Mouse (Mus musculus): ENCODE measurements around the gene Evx2. TPM values are rescaled to one million over a fixed set of nuclear protein-coding genes. Genes with fewer than 3 reads are reported as not detected.

The Evx2 gene
- total RNA-seq, 1 experiment from 2014 or later: not detected

DNA sequence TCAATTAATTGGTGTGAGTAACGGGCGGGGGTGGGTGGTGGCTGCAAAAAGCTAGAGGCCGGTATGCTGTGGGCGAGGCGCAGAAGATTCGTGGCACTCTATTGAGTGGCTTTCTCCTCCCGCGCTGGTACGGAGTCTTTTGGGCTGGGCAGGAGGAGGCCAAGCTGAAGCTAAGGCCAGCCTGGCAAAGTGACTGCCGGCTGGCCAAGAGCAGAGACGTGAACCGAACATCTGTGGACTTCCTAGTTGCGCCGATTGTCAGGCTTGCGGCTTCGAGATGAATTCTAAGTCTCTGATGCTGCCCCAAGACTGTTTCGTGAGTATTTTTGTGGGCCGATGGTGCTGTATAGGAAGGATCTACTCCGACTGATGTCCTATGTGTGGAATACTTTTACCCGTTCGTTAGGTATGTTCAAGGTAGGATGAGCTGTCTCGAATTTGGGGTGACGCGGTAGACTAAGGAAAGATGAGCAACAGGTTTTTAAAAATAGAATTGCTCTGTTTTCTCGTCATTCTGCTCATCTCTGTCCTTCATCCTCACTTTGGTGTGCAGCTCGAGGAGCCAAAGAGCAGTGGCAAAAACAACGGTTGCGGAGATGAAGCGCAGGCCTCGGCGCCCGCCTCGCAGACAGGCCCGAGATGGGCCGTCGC lies 8.0 kb upstream of the Evx2 start:
- no peak for DNase-seq

DNA sequence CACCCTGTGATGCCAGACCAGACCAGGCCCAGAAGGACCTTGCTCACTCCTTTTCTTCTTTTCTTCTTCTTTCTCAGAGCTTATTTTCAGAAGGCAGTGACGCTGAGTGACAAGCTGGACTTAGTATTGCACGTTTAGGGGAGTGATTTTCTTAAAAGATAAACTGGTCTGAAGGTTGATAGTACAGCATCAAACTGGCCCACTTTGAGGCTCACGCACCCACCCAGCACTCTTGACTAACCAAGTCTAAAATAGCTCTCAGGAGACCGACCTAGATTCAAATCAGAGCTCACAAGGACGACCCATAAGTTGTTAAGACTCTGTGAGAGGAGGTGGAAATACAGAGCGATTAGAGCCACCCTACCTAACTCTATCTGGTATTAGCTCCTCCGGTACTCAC lies 7.1 kb upstream of the Evx2 start:
- no peak for DNase-seq

DNA sequence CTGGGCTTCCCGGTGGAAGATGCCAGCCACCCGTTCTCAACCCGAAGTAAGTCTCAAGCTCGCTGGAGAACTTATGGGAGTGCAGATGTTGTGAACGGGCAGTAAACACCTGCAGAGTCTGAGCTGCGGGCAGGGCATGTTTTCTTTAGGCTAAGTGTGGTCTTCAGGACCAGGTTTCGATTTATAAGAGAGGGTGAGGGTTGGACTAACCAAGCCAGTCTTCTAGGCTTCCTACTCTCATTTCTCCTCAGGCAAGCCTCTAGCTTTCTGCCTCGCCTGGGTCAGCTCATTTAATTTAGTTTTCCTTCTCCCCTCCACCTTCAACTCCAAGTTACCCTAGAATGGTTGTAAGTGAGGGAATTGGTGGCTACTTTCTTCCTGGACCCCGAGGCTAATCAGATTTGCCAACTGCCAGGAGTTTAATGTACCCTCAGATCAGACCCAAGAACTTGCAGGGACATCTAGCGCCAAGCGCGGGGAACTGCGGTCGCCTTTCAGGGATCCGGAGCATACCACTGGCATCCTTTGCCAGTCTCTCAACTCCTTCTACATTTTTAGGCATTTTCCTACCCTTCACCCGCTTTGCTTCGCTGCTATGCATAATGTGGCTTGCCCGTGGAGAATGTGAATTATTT lies 4.1 kb upstream of the Evx2 start:
- peak; percentile 55 for DNase-seq

- DNase-seq: no peak
These were observed 2.3 kb upstream of the Evx2 start for GRCm38 (mm10) chr2:74661685-74662084.

- no peak for DNase-seq
These were observed 1.3 kb upstream of the Evx2 start for GRCm38 (mm10) chr2:74660421-74661375.

GRCm38 (mm10) chr2:74658667-74659371 lies 538 bp downstream of the Evx2 start:
- DNase-seq: no peak

GRCm38 (mm10) chr2:74658024-74658666 lies 1.2 kb downstream of the Evx2 start:
- no peak for DNase-seq

DNA sequence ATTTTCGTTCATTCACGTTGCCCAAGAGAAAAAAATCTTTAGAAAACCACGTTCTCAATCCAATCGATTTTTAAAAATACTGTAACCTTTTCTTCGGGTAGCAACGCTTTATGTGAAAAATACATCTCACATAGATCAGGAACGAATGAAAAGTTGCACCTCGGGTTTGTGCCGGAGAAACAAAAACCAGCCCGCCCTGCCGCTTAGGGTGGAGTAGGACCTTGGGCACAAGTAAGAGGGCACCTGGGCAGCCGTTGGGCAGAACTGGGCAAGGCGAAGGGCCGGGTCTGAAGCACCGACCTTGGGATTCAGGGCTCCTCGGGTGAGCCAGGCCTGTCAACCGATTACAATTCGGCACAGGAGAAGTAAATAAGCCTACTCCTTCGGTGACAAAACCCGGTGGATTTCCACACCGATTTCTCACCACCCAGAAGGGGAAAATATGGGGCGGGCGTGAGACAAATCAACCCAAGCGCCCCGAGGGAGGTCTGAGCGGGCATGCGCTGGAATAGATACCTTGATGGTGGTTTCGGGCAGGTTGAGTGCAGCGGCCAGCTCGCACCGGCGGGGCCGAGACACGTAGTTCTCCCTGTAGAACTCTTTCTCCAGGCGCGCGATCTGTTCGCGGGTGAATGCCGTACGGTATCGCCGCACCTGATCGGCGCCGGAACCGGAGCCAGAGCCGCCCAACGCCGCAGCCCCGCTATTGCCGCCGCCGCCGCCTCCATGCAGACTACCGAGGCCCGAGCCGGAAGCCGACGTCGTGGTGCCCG lies 1.9 kb downstream of the Evx2 start:
- no peak for DNase-seq

DNA sequence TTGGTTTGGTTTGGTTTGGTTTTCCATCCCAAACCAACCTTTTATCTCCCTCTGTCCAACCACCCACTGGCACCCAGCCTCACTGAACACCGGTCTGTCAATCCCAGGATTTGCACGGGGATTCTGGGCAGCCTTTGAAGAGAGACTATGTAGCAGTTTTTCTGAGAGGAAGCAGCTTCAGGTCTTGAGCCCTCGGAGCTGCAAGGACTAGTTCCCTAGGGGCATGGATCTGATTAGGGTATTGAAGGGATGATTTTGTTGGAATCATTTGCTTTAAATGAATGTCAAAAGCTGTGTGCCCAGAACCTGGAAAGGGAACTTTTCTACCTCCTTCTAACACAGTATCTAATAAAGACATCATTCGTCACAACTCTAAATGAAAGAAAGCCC lies 2.7 kb downstream of the Evx2 start:
- DNase-seq: no peak

DNA sequence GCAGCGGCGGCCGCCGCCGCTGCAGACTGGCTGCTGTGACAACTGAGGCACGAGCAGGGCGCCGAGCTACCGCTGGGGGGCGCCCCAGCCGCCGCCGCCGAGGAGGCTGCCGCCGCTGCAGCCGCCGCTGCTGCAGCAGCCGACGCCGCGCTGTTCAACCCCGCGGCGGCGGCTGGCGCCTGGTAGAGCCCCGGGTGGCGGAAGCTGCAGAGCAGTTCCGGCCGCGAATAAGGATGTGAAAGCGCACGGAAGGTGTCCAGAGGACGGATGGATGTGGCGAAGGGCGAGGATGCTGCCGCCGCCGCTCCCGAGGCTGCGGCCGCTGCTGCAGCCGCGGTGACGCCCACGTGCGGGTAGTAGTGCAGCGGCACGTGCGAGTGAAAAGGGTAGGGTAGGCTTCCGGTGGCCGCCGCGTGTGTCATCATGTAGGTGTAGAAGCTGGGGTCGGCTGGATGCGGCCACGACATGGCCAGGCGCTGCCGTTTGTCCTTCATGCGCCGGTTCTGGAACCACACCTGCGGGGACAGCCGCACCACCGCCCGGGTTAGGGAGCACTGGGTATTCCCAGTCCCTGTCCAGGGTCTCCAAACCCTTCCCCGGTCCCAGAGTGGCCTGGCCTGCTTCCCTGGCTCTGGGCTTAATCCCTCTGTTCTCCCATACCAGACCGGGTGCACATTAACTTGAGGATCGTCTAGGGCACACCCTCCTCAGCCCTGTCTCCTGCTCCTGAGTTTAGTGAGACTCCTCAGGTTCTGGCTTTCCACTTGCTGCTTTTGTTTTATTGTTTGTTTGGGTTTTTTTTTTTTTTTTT lies 3.3 kb downstream of the Evx2 start:
- no peak for DNase-seq

GRCm38 (mm10) chr2:74655420-74655781 lies 4.0 kb downstream of the Evx2 start:
- DNase-seq: peak; percentile 40

DNA sequence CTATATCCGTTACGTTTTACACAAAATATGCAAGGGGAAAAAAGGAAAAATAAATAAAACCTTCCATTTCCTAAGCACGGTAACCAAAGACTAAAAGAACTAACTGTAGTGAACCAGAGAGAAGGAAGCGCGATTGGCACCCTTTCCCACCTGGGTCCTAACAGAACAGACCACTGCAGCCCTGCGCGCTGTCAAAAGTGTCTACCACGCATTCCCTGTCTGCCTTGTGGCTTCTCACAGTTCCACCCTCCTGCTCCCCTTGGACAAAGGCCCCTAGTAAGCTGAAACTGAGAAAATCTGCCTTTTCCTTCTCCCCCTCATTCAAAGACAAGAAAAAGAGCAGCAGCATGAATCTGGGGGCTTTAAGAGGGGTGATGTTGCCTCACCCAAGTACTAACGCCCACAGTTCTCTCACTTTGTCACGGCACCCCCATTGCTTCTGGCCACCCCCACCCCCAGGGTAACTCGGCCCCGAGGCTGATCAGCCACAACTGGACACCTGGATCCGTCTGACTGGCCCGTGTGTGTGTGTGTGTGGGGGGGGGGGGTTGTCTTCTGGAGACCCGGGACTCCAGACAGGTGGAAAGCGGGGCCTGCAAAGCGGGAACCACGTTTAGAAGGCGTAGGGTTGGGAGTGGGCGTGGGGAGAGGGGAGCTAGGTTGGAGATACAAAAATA lies 4.5 kb downstream of the Evx2 start:
- DNase-seq: no peak

DNA sequence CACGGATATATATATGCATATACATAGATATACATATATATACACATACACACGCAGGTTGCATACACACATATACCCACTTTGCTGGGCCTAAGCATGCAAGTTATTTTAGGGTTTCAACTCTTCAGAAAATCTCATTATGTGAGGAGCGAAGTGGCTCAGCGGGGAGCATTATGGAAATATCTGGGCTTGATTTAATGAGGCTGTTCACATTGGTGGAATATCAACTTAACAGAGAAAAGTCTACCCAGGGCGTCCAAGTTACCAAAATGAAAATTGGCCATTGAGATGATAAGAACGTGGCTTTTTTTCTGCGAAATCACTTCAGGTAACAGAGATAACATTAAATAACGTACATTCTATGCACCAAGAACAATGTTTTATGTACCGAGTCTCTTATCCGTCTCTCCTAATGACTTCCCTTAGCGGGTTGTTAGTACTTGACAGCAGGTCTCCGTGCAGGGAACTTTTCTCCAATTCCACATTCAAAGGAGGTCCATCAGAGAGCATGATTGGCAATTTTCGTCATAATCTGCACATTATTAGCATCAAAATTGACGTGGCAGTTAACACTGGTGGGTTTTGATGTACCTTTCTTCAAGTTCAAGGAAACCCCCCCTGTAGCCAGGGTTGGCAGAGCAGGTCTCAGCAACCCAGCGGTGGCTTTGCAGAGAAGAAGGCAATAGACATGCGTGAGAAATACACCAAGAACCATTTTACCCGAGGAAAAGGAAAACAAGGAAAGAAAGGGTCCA lies 5.4 kb downstream of the Evx2 start:
- DNase-seq: no peak

DNA sequence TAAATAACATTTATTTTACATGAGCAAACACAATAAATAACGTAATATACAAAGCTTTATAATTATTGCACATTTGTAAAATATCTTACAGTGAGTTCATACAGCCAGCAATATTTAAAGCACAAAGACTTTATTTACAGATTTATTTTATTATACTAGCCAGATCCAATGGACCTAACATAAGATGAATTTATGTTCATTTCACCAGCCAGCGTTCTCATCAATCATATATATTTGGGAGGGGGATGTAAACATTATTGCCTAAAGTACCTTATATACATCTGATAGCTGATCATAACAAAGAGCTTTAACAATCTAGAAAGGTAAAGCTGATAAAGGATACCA lies 6.4 kb downstream of the Evx2 start:
- no peak for DNase-seq

DNA sequence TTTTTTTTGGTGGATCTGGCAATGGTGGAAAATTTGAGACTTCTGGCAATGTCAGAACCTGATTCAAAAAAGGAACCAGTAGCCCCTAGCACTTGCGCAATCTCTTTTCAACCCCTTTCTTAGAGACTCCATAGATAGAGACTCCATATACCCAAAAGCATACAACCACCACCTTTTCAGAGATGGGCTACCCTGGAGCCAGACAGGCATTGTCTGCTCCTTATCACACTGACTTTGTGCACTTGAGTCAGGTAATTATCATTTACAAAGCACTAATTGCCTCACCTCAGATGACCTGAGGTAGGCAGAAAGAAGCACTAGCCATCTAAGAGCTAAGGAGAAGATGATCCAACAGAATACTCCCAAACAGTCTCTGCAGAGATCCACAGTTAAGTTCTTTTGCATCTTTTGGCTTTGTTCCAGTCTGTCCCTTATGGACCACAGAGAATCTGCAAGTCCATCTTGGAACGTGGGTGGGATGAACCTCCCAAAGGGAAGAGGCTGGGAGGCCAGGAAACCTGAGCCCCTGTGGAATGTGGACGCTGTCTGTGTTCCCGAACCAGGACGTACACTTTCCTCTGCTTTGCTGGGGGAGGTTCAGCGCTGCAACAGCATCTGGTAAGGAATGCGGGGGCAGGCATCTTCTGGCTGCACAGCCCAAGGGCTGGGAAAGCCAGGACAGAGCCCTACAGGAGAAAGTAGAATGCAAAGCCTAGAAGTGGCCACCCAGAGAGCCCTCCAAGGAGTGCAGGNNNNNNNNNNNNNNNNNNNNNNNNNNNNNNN lies 12.1 kb downstream of the Evx2 start:
- no peak for DNase-seq

DNA sequence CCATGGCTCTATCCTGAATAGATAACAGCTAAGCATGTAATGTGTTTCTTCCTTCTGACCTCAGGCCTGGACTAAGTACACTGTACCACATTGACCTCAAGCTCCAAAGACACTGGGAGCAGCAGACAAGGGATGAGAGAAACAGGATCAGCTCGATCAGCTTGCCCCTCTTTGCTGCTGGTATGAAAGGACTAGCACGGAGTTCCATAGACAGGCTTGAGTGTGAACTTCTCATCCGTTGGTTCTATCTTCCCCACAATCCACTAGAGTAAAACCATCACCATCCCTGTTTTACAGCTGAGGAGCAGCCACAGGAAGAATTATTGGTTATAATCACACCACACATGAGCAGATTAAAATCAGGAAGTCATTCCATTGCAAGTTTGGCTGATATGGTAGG lies 13.7 kb downstream of the Evx2 start:
- no peak for DNase-seq

DNA sequence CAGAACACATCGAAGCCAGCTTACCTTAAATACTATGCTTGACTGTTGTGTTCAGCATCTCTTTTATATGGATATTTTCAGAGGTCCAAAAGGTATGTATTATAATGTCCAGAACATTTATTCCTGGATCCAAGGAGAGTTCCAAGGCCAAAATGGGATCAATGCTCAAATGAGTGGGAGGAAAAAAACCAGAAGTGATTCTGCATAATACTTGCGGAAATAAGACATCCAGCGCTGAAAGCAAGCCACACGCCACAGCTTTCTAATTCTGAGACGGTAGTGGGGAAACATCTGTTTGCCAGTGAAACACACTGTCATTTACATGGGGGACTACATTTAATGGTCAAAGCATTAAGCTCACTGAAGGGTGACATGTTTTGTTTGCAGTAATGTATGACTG lies 16.9 kb downstream of the Evx2 start:
- DNase-seq: no peak

DNA sequence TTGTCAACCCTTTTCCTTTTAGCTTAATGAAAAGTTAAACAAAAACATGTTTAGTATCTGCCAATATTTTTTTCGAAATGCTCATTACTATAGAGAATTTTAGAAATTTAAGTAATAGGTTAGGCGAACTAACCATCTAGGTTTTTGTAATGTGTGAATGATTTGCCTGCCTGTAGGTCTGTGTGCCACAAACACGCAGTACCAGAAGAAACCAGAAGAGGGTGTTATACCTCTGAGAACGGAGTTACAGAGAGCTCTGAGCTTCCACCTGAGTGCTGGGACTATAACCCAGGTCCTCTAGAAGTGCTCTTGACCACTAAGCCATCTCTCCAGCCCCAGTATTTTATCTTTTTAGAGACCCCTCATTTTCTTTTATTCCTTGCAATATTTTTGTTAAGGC lies 23.9 kb downstream of the Evx2 start:
- DNase-seq: no peak
